Mouse (Mus musculus): ENCODE results near the gene Ddx42.

Ddx42 gene

DNA sequence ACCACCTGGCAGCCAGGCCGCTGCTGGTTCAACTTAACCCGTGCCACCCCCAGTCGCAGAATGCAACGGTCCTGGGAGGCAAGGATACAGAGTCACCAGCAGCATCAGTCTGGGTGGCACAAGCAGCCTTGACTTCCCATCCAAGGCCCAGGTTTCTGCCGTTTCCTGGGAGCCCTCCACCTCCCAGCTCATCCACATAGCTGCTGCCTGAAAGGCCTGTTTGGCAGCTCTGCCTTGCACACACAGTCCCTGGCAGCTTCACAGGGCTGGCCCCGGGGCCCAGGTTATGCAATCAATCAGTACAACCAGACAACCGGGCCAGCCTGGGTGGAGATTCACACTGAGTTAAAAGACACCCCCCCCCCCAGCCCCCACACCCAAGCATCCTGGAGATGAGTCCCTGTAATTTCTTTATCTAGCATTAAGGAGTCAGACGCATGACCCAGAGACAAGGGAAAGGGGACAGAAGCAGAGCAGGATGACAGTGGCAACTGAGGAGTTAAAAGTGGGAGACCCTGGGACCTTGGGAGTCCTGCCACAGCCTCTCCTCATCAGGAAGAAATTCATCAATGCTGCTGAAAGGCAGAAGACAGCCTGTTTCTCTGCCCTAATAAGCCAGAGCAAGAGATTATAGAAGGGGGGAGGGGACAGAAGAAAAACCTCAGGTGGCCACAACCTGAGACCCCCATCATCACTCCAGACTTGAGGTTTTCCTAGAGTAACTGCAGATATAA, 51.8 kb downstream of the Ddx42 start:
- peak; percentile 88 to 91 for DNase-seq

DNA sequence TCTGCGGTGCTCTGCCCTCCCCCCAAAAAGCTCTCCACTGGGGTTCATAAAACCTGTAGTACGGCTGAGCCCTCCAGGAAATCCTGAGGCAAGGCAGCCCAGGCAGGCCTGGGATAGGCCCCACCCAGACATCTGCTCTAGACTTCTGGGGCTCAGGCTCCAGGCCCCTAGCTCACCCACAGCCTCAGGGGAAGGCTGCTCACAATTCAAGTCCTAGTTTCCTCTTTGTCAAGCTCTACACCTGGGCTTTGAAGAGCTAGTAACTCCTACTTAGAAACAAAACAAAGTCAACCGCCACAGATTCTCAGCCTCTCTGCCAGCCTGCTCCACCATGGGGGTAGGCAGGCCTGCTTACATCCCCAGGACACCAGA, 52.3 kb downstream of the Ddx42 start:
- DNase-seq, result peak; percentile 65 to 70

DNA sequence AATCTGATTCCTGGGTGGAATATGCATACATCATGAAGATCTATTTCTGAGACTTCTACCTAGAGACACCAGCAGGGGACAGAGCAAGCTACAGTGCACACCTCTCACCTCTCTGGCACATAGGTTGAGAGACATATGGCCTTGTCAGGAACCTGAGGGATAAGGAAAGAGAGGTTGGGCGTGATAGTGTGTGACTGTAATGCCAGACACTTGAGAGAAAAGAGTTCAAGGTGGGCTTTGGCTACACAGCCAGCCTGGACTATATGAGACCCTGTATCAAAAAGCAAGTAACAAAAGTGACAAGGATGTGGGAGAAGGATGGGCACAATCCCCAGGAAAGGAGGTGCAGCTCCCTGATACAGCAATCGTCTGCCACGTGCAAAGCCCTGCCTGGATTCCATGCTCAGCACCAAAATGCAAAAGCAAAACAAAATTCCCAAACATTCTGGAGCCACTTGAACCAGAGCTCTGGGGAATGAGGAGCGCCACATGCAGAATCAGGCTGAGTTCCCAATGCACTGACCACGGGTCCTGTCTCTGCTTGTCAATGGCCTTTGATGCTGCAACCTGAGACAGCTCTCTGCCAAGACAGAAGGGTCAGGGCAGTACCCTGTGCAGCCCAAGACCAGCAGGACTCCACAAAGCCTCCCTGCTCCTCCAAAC, 54.5 kb downstream of the Ddx42 start:
- peak; percentile 51 to 56 for DNase-seq

- DNase-seq, result peak in 1 of 2 experiments; percentile 73
Measured at GRCm38 (mm10) chr11:106271794-106272643, 55.3 kb downstream of the Ddx42 start.

DNA sequence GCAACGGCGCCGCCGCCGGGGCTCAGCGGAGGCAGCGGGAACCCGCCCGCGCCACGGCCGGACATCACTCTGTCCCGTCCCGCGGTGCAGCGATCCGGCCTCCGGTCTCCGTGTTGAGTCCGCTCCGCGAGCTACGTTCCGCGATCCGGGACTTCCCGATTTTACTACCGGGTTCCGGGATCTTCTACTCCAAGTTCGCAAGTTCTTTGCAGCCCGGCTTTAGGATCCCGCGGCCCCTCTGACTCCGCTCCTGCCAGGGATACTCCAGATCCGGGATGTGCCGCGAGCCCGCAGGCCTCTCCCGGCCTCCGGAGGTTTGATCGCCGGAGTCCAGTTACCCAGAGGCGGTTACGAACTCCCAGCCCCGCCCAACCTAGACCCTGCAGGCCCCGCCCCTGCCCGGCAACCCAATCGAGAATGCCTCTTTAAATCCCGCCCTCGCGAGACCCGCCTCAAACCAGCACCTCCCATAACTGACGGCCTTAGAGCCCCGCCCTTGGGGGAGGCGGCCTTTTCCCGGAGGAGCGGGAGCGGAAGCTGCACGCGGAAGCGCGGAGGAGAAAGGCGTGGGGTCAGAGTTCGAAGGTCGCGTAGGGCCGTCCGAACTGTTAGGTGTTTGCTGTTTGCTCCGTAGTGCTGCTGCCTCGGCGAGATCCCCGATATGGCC, 56.1 kb downstream of the Ddx42 start, which contains the start of gene Smarcd2:
Gene Smarcd2 (minus strand): TSS at position 329 of the 667 bp plus-strand sequence.
- DNase-seq, result peak; percentile 99 to 100

GRCm38 (mm10) chr11:106273311-106273684, 56.6 kb downstream of the Ddx42 start:
- no peak for DNase-seq

GRCm38 (mm10) chr11:106273811-106274210, 57.1 kb downstream of the Ddx42 start:
- peak in 1 of 2 experiments; percentile 8 for DNase-seq

DNA sequence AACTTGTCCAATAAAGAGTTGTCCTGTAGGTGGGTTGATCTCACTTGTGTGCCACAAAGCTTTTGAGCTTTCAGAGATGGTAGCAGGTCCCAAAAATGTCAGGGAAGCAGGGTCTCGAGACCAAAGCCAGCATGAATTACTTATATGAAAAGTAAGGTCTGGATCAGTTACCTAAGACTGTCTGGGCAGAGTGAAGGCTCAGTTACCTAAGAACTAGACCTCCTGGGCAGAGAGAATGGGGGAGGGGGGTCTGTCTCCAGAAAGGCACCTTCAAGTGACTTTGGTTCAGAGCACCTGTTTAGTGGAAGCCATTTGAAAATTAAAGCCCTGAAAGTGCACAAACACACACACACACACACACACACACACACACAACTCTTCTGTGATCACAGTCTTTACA, 57.6 kb downstream of the Ddx42 start:
- peak in 1 of 2 experiments; percentile 22 for DNase-seq

GRCm38 (mm10) chr11:106274971-106275411, 58.3 kb downstream of the Ddx42 start:
- DNase-seq, result peak; percentile 38 to 40

DNA sequence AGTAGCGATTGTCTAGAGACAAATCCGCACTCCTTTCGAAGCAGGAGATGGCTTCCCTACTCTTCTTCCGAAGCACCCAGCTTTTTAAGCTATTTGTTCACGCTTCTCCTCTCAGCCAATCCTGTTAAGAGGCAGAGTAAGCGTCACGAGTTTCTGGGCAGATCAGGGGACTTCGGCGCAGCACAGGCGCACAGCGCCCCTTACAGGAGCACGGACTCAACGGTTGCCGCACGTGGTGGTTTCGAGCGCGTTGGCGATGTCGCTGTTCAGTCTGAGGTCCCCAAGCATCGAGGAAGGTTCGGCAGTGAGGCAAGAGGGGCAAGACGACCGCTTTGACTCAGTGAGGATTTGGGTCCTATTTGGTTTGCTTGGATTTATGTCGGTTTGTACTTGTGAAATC, 59.7 kb downstream of the Ddx42 start, which contains the start of gene Tcam1:
Gene Tcam1 (plus strand): TSS at position 219 of the 400 bp plus-strand sequence.
- peak; percentile 97 to 98 for DNase-seq

GRCm38 (mm10) chr11:106282452-106282851, 65.7 kb downstream of the Ddx42 start:
- no peak for DNase-seq

DNA sequence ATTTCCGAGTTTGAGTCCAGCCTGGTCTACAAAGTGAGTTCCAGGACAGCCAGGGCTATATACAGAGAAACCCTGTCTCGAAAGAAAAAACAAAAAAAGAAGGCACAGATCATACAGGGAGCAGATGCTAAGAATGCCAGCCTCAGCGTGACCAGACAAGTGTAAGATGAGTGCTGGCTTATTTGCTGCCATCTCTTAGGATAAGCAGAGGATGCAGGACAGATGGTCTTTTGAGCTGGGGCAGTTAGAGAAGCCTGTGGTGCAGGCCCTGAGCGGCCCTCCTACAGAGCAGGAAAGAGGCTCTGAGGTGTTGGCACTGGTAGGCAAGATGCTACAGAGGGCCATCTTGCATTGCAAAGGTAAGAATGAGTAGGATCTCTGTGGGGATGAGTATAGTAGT, 66.6 kb downstream of the Ddx42 start:
- peak; percentile 25 to 41 for DNase-seq

GRCm38 (mm10) chr11:106284126-106284525, 67.4 kb downstream of the Ddx42 start:
- peak; percentile 43 to 54 for DNase-seq

- DNase-seq, result peak; percentile 39 to 49
Measured at GRCm38 (mm10) chr11:106286206-106286605, 69.5 kb downstream of the Ddx42 start.

DNA sequence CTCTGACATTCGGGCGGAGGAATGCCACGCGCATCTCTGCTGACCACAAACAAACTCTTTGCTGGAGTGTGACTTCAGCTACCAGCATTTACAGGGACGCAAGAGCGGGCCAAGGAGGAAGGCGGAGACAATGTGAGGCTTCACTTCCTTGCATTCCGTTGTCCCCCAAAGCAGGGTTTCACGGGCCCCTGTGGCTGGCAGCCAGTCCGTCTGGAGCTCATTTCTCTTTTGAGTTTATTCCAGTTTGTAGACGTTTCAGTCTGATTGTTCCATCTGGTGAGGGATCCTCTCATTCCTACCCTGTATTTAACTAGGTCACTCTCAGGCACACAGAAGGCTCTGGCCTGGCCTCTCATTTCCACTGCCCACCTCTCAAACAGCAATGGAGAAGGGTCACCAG, 70.3 kb downstream of the Ddx42 start:
- DNase-seq, result peak; percentile 79

- DNase-seq, result peak; percentile 97
Measured at GRCm38 (mm10) chr11:106289369-106289768, 72.6 kb downstream of the Ddx42 start.

GRCm38 (mm10) chr11:106290376-106290775, 73.7 kb downstream of the Ddx42 start:
- no peak for DNase-seq

- DNase-seq, result peak; percentile 88 to 90
Measured at GRCm38 (mm10) chr11:106291861-106292260, 75.1 kb downstream of the Ddx42 start.

Measured in cerebellum, postnatal 10 days (tissue).